Mouse (Mus musculus) spleen, postnatal 4 days (tissue): ENCODE results near the gene Sumf1.

Experiments
- DNase-seq, 2 experiments: peaks; one replicate each; pipeline ENCODE4 v3.0.0; 2022; ENCODE audit warnings: low spot score in 2 of 2

Gene Sumf1

GRCm38 (mm10) chr6:108148435-108148834 is 36.9 kb downstream of the Sumf1 start:
- no peak for DNase-seq

GRCm38 (mm10) chr6:108146637-108147036 is 38.7 kb downstream of the Sumf1 start:
- DNase-seq = no peak

GRCm38 (mm10) chr6:108145941-108146588 is 39.3 kb downstream of the Sumf1 start:
- DNase-seq = no peak

GRCm38 (mm10) chr6:108145241-108145640 is 40.1 kb downstream of the Sumf1 start:
- no peak for DNase-seq

GRCm38 (mm10) chr6:108142796-108143195 is 42.6 kb downstream of the Sumf1 start:
- DNase-seq = no peak

- DNase-seq = no peak
Measured at GRCm38 (mm10) chr6:108140722-108141490, 44.5 kb downstream of the Sumf1 start.

- DNase-seq = no peak
Measured at GRCm38 (mm10) chr6:108137031-108137430, 48.4 kb downstream of the Sumf1 start.

GRCm38 (mm10) chr6:108136286-108136685 is 49.1 kb downstream of the Sumf1 start:
- DNase-seq = no peak

- DNase-seq = no peak
Measured at GRCm38 (mm10) chr6:108132268-108132935, 53.0 kb downstream of the Sumf1 start.

GRCm38 (mm10) chr6:108130718-108131117 is 54.7 kb downstream of the Sumf1 start:
- no peak for DNase-seq

- no peak for DNase-seq
Measured at GRCm38 (mm10) chr6:108126631-108127030, 58.8 kb downstream of the Sumf1 start.

GRCm38 (mm10) chr6:108125474-108125873 is 59.9 kb downstream of the Sumf1 start:
- no peak for DNase-seq

- DNase-seq = no peak
Measured at GRCm38 (mm10) chr6:108117881-108118280, 67.5 kb downstream of the Sumf1 start.

- no peak for DNase-seq
Measured at GRCm38 (mm10) chr6:108114971-108115370, 70.4 kb downstream of the Sumf1 start.

GRCm38 (mm10) chr6:108111693-108112092 is 73.7 kb downstream of the Sumf1 start:
- no peak for DNase-seq

- no peak for DNase-seq
Measured at GRCm38 (mm10) chr6:108110336-108110735, 75.0 kb downstream of the Sumf1 start.

- no peak for DNase-seq
Measured at GRCm38 (mm10) chr6:108107376-108107775, 78.0 kb downstream of the Sumf1 start.

GRCm38 (mm10) chr6:108101936-108102830 is 83.2 kb downstream of the Sumf1 start:
- no peak for DNase-seq

- no peak for DNase-seq
Measured at GRCm38 (mm10) chr6:108098846-108099217, 86.5 kb downstream of the Sumf1 start.

GRCm38 (mm10) chr6:108098171-108098845 is 87.1 kb downstream of the Sumf1 start:
- DNase-seq = peak; percentile 47 to 67

GRCm38 (mm10) chr6:108095445-108095844 is 89.9 kb downstream of the Sumf1 start:
- no peak for DNase-seq
